Mouse (Mus musculus): Measurements from ENCODE around the gene Pid1. TPM values are rescaled to one million over a fixed set of nuclear protein-coding genes. Genes with fewer than 3 reads are reported as not detected.
A peak's percentile ranks its signal among the peaks of the same experiment; 100 is the strongest.

Gene Pid1
- polyA plus RNA-seq, 1 experiment from 2014 or later, result 27.1 TPM

DNA sequence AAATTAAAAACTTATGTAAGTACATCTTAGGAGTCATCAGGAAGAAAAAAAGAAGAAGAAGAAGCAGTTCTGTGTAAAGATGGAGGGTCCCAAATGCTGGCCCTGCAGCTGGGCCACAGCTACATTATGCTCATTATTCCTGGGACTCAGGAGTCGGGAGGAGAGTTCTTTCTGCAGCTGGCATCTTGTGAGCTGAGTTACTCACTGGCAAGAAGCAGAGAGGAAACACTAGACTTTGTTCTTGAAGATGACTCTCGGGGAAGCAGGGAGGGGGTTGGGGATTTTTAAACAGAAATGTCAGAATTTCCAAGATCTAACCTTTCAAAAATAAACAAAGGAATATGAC is 208.4 kb downstream of the Pid1 start:
- Histone ChIP-seq H3K27ac (no peak overlapping the region), H3K9ac (replicated peaks) (no peak overlapping the region), H3K27me3 (no peaks in the 10 kb centered on the region), H3K4me1 (replicated peaks) (no peaks in the 10 kb centered on the region), H3K36me3 (no peaks in the 10 kb centered on the region), H3K9me3 (no peaks in the 10 kb centered on the region), H3K4me3 (replicated peaks) (no peak overlapping the region), H3K4me2 (no peak overlapping the region)
- WGBS, result 38% methylated on average over 2 of the region's 2 CpGs
- ATAC-seq (ENCODE audit: insufficient number of reproducible peaks, insufficient read depth, low FRiP score, low TSS enrichment, low read depth), result no peak

DNA sequence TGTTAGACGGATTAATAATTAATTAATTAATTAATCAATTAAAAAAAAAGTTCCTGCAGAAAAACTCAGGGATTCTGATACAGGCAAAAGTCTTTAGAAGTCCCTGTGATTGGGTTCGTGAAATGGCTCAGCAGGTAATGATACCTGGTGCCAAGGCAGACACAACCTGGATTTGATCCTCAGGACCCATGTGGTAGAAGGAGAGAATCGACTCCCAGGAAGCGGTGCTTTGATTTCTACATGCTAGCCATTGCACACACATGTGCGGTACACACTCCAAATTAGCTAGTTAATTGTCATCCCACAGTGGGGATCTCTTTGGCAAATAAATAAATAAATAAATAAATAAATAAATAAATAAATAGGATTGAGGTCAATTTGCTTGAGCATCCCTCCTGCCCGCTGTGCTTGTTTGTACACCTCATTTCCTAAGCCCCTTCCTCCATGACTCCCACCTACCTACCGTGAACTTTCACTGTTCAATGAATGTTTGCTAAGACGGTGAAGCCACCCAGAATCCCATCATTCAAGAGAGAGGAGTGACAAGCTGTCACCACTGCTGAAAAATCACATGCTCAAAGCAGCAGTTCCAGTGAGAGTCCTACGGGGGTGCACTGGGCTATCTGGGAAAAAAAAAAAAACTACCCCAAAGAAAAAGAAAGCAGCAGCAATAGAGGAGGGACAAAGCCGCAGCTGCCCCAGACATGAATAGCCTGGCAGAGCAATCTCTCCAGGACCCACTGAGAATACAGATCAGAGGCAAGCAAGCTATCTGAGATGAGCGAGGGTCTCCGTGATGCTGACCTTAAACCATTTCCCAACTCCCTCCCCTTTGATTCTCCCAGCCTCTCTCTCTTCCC is 209.0 kb downstream of the Pid1 start:
- Histone ChIP-seq H3K4me3 (replicated peaks) (no peak overlapping the region), H3K27ac (no peak overlapping the region), H3K9ac (replicated peaks) (no peak overlapping the region), H3K4me2 (no peak overlapping the region), H3K4me1 (replicated peaks) (no peaks in the 10 kb centered on the region), H3K27me3 (no peaks in the 10 kb centered on the region), H3K9me3 (no peaks in the 10 kb centered on the region), H3K36me3 (no peaks in the 10 kb centered on the region)
- no peak for ATAC-seq (ENCODE audit: insufficient number of reproducible peaks, insufficient read depth, low FRiP score, low TSS enrichment, low read depth)
- WGBS, result 75% methylated on average over 12 of the region's 12 CpGs

DNA sequence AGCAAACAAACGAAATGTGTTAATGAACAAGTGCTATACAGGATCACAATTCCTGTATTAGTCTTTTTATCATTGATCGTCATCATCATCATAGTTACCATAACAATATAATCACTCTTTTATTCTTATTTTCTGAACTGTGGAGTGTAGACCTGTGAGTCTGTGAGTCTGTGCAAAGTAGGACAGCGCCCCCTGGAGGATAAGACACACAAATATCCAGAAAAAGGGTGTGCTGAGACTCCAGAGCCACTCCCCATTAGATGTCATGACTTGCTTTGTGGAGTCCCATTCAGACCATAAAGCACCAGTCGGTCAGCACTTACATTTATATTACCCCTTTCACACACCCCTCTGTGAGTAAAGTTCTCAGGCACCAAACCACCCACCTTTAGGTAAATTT is 210.0 kb downstream of the Pid1 start:
- Histone ChIP-seq H3K9ac (replicated peaks) (no peak overlapping the region), H3K27ac (no peak overlapping the region), H3K9me3 (no peaks in the 10 kb centered on the region), H3K4me2 (no peak overlapping the region), H3K4me3 (replicated peaks) (no peak overlapping the region), H3K4me1 (replicated peaks) (no peaks in the 10 kb centered on the region), H3K36me3 (no peaks in the 10 kb centered on the region), H3K27me3 (no peaks in the 10 kb centered on the region)
- 0 out of 2 replicates have a peak, but pooled peaks have one; percentile 20 for ATAC-seq (ENCODE audit: insufficient number of reproducible peaks, insufficient read depth, low FRiP score, low TSS enrichment, low read depth)
- 56% methylated on average over 4 of the region's 4 CpGs for WGBS

DNA sequence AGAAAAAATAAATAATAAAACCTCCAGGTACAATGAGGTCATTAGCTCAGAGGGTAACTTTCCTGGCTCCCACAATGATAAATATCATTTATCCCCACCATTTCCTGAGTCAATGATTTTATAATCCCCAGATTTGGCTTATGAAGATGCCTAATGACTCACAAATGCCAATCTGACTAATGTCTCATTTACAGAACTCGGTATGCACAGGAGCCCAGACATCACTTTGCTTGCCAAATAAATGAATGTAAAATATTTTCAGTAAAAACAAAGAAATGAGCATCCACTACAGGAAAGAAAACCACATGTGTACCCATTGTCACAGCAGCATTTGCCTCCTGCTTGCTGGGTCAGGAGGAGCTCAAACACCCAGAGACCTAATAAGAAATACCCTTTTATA is 222.4 kb downstream of the Pid1 start:
- Histone ChIP-seq H3K4me2 (no peak overlapping the region), H3K36me3 (no peaks in the 10 kb centered on the region), H3K9ac (replicated peaks) (no peak overlapping the region), H3K27ac (no peak overlapping the region), H3K9me3 (no peaks in the 10 kb centered on the region), H3K4me1 (replicated peaks) (no peaks in the 10 kb centered on the region), H3K4me3 (replicated peaks) (no peak overlapping the region), H3K27me3 (no peaks in the 10 kb centered on the region)
- ATAC-seq (ENCODE audit: insufficient number of reproducible peaks, insufficient read depth, low FRiP score, low TSS enrichment, low read depth), result no peak
- WGBS, result 76% methylated on average over 1 of the region's 1 CpGs

DNA sequence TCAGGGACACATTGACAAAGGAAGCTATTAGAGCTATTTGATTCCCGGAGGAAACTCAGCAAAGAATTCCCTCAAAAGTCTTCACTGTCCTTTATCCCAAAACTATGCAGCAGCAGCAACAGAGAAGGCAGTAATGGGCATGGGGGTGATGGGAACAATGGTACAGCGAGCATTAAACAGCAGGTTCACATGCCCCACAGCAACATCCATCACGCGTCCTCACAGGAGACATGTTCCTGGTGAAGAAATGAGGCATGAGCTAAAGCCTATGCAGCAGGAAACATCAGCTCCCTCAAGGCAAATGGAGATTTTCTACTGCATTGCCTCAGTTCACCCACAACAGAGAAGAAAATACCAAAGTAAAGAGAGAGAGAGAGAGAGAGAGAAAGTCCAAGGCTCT is 231.5 kb downstream of the Pid1 start:
- Histone ChIP-seq H3K9me3 (no peaks in the 10 kb centered on the region), H3K27ac (no peak overlapping the region), H3K4me1 (replicated peaks) (no peaks in the 10 kb centered on the region), H3K4me3 (replicated peaks) (no peak overlapping the region), H3K27me3 (peaks cover 3% of the 10 kb centered on the region; the same call in 1 of the 2 replicates), H3K36me3 (no peaks in the 10 kb centered on the region), H3K9ac (replicated peaks) (no peak overlapping the region), H3K4me2 (no peak overlapping the region)
- ATAC-seq (ENCODE audit: insufficient number of reproducible peaks, insufficient read depth, low FRiP score, low TSS enrichment, low read depth), result no peak
- 85% methylated on average over 4 of the region's 4 CpGs for WGBS

DNA sequence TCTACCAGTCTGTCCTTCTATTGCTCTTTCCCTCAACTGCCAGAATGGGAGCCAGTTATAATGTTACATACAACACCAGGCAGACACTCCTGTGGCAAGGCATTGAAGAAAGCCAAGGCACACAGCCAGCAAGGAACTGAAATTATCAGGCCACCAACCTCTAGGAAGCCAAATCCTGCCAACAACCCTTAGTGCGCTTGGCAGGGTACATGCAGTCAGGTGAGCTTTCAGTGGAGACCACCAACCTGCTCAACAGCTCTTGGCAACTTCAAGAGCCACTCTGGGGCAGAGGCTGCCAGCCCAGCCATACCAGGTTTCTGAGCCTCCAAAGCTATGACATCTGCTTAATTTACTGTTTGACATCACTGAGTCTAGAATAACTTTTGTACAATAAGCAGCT is 232.2 kb downstream of the Pid1 start:
- no peaks in the 10 kb centered on the region for H3K9me3 ChIP-seq
- H3K36me3 ChIP-seq, result no peaks in the 10 kb centered on the region
- WGBS, result 96% methylated on average over 1 of the region's 1 CpGs
- no peak overlapping the region for H3K4me2 ChIP-seq
- H3K27me3 ChIP-seq, result peaks cover 3% of the 10 kb centered on the region; the same call in 1 of the 2 replicates
- H3K4me1 ChIP-seq (replicated peaks), result no peaks in the 10 kb centered on the region
- H3K27ac ChIP-seq, result no peak overlapping the region
- H3K9ac ChIP-seq (replicated peaks), result no peak overlapping the region
- no peak overlapping the region for H3K4me3 ChIP-seq (replicated peaks)
- no peak for ATAC-seq (ENCODE audit: insufficient number of reproducible peaks, insufficient read depth, low FRiP score, low TSS enrichment, low read depth)

DNA sequence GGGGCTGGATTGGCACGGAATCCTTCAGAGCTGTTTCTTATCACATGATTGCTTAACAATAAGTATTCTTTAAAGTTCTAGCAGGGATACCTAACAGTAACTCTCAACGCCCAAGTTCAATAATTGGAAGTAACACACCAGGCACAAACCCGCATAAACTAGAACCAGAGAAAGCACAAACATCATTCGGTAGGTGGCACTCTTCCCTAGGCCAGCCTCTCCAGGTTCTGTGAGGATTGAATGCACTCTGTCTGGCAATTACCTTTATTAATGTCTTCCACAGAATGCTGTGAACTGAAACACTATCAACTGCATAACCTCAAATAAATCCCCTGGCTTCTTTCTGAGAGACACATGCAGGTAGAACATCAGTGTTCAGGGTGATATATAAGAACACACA is 235.5 kb downstream of the Pid1 start:
- H3K4me3 ChIP-seq (replicated peaks), result no peak overlapping the region
- H3K9me3 ChIP-seq, result no peaks in the 10 kb centered on the region
- peaks cover 3% of the 10 kb centered on the region; the same call in 1 of the 2 replicates for H3K27me3 ChIP-seq
- no peak for ATAC-seq (ENCODE audit: insufficient number of reproducible peaks, insufficient read depth, low FRiP score, low TSS enrichment, low read depth)
- H3K4me2 ChIP-seq, result no peak overlapping the region
- no peak overlapping the region for H3K9ac ChIP-seq (replicated peaks)
- H3K36me3 ChIP-seq, result no peaks in the 10 kb centered on the region
- no peaks in the 10 kb centered on the region for H3K4me1 ChIP-seq (replicated peaks)
- 77% methylated on average over 4 of the region's 4 CpGs for WGBS
- H3K27ac ChIP-seq, result no peak overlapping the region

DNA sequence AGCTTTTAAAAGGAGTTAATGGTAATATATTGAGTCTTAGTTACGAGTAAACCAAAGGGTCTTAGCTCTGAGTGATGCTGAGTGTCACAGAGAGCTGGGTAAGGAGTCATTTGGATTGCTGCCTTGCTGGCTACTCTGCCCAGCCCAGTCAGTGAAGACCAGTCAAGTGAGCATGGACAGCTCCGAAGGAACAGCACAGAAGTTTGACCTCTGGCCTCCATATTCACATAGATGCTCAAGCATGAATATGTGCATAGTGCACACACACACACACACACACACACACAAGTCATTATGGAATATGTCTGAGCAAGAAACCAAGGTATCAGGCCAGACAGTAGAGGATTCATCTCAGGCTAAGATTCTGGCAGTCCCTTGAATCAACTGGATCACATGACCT is 244.7 kb downstream of the Pid1 start:
- Histone ChIP-seq H3K4me1 (replicated peaks) (no peaks in the 10 kb centered on the region), H3K9ac (replicated peaks) (no peak overlapping the region), H3K27ac (no peak overlapping the region), H3K9me3 (no peaks in the 10 kb centered on the region), H3K36me3 (no peaks in the 10 kb centered on the region), H3K4me3 (replicated peaks) (no peak overlapping the region), H3K27me3 (no peaks in the 10 kb centered on the region), H3K4me2 (no peak overlapping the region)
- 80% methylated on average over 2 of the region's 2 CpGs for WGBS
- no peak for ATAC-seq (ENCODE audit: insufficient number of reproducible peaks, insufficient read depth, low FRiP score, low TSS enrichment, low read depth)

DNA sequence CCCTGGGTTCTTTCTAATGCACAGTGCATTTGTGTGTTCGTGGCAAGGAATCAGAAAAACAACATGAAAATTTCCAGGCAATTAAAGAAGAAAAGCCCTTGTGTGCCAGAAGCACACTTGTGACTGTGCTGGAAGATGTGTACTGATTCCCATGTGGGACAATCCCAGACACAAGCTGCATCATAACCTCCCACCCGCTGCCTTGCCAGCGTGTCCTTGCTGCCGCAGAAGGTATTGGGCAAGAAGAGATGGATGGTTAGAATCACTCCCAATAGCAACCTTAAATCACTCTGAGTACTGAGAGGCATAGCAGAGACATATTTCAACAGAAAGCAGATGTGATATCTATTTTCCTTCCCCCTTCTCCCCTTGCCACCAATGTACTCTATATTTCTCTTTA is 257.2 kb downstream of the Pid1 start:
- Histone ChIP-seq H3K27ac (no peak overlapping the region), H3K4me1 (replicated peaks) (no peaks in the 10 kb centered on the region), H3K36me3 (no peaks in the 10 kb centered on the region), H3K27me3 (no peaks in the 10 kb centered on the region), H3K4me2 (no peak overlapping the region), H3K4me3 (replicated peaks) (no peak overlapping the region), H3K9ac (replicated peaks) (no peak overlapping the region), H3K9me3 (no peaks in the 10 kb centered on the region)
- no peak for ATAC-seq (ENCODE audit: insufficient number of reproducible peaks, insufficient read depth, low FRiP score, low TSS enrichment, low read depth)
- WGBS, result 90% methylated on average over 4 of the region's 4 CpGs

DNA sequence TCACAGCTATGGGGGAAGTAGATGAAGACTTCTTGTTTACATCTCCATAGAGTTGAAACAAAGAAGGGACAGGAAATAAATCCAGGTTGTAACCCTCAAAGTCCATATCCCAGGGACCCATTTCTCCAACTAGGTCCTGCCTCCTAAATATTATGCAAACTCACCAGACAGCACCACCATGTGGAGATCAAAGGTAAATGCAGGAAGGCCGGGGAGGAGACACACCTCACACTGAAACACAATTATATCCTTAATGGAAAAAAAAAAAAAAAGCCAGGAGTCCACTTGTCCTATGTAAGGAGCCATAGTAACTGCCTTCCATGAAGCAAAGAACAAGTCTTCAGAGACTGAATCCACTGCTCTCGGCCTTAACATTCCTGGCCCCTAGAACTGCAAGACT is 261.9 kb downstream of the Pid1 start:
- Histone ChIP-seq H3K4me1 (replicated peaks) (peaks cover 4% of the 10 kb centered on the region; the same call in 1 of the 2 replicates), H3K4me3 (replicated peaks) (no peak overlapping the region), H3K36me3 (no peaks in the 10 kb centered on the region), H3K4me2 (no peak overlapping the region), H3K9me3 (no peaks in the 10 kb centered on the region), H3K27ac (no peak overlapping the region), H3K27me3 (no peaks in the 10 kb centered on the region), H3K9ac (replicated peaks) (no peak overlapping the region)
- no peak for ATAC-seq (ENCODE audit: insufficient number of reproducible peaks, insufficient read depth, low FRiP score, low TSS enrichment, low read depth)
- 82% methylated on average over 2 of the region's 2 CpGs for WGBS

DNA sequence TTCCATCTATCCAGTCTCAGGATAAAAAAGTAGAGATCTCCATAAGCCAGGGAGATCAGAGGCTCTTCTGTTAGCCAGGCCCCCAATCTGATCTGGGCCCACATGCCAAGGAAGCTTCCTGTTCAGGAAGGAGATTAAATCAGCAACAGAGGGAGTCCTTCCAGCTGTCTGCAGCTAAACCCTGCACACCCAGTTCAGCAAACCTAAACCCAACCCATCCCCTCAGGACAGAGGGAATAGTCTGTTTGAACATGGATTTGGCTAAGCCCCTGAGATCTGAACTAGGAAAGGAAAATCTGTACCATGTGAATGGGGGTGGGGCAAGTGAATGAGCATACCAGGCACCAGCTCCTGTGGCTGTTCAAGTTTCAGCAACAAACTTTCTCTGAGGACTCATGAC is 266.6 kb downstream of the Pid1 start:
- Histone ChIP-seq H3K36me3 (no peaks in the 10 kb centered on the region), H3K9ac (replicated peaks) (no peak overlapping the region), H3K27ac (no peak overlapping the region), H3K4me3 (replicated peaks) (no peak overlapping the region), H3K4me2 (no peak overlapping the region), H3K4me1 (replicated peaks) (peaks cover 4% of the 10 kb centered on the region; the same call in 1 of the 2 replicates), H3K27me3 (no peaks in the 10 kb centered on the region), H3K9me3 (no peaks in the 10 kb centered on the region)
- peak; percentile 72 for ATAC-seq (ENCODE audit: insufficient number of reproducible peaks, insufficient read depth, low FRiP score, low TSS enrichment, low read depth)

DNA sequence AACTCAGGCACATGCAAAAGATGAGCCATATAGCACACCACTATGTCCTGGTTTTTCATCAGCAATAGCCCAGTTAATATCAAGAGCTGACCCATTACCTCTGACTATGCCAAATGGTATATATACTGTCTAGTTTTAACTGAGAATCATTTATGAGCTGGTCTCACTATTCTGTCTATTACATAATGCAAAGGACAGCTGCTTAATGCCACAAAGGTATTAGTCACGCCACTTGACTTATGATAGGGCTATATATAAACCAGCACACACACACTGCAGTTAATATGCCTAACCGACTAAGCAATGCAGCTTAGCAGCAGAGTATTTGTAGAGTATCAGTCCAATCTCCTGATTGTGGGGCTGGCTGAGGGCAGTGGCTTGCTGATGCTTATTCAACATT is 270.7 kb downstream of the Pid1 start:
- H3K9ac ChIP-seq (replicated peaks), result no peak overlapping the region
- WGBS, result 78% methylated on average over 2 of the region's 2 CpGs

More for the DNA sequence above, 270.7 kb downstream of the Pid1 start:
- no peaks in the 10 kb centered on the region for H3K36me3 ChIP-seq
- no peak overlapping the region for H3K27ac ChIP-seq
- H3K27me3 ChIP-seq, result no peaks in the 10 kb centered on the region
- no peak overlapping the region for H3K4me2 ChIP-seq
- no peak; the same call in 1 of the 2 replicates for ATAC-seq (ENCODE audit: insufficient number of reproducible peaks, insufficient read depth, low FRiP score, low TSS enrichment, low read depth)
- no peaks in the 10 kb centered on the region for H3K9me3 ChIP-seq
- peaks cover 4% of the 10 kb centered on the region; the same call in 1 of the 2 replicates for H3K4me1 ChIP-seq (replicated peaks)
- no peak overlapping the region for H3K4me3 ChIP-seq (replicated peaks)

All from limb, embryonic 12.5 days (tissue).